Mouse (Mus musculus) midbrain, postnatal 0 days (tissue): ENCODE results near the gene Ldb1. TPM values are rescaled to one million over a fixed set of nuclear protein-coding genes. Genes with fewer than 3 reads are reported as not detected.

Experiments used
- ATAC-seq: fragments of 200-750 bp; cut with Nextera tagmentation; 2 replicates; pipeline ENCODE4 v1.8.0; 2017; ENCODE audit warnings: moderate number of reproducible peaks, mild to moderate bottlenecking, moderate TSS enrichment, moderate library complexity; ENCODE audit not compliant: low FRiP score
- DNase-seq: peaks from one replicate; pipeline ENCODE4 v3.0.0-alpha.2; 2015; ENCODE audit warnings: low spot score
- H3K27ac ChIP-seq: fragments of 300-500 bp; sonication (generic); 2 replicates; pipeline ENCODE4 v1.5.1; 2014; ENCODE audit warnings: low read depth, mild to moderate bottlenecking, low read length, mixed read lengths
- H3K27me3 ChIP-seq: fragments of 300-500 bp; sonication (generic); 2 replicates; pipeline ENCODE4 v1.6.1; 2014; ENCODE audit warnings: low read length, control low read depth, mixed read lengths; ENCODE audit not compliant: insufficient read depth
- H3K36me3 ChIP-seq: fragments of 300-500 bp; sonication (generic); 2 replicates; pipeline ENCODE4 v1.6.1; 2014; ENCODE audit warnings: low read length, control low read depth, mixed read lengths; ENCODE audit not compliant: insufficient read depth
- H3K4me1 ChIP-seq: fragments of 300-500 bp; sonication (generic); 2 replicates; pipeline ENCODE4 v1.6.1; 2014; ENCODE audit warnings: mild to moderate bottlenecking, control low read depth, antibody characterized with exemption, low read length, mixed read lengths; ENCODE audit not compliant: insufficient read depth
- H3K4me2 ChIP-seq: fragments of 300-500 bp; sonication (generic); 2 replicates; pipeline ENCODE4 v1.6.1; 2014; ENCODE audit warnings: low read depth, mild to moderate bottlenecking, low read length, mixed read lengths; ENCODE audit not compliant: poor library complexity, severe bottlenecking
- H3K4me3 ChIP-seq: fragments of 300-500 bp; sonication (generic); 2 replicates; pipeline ENCODE4 v1.5.1; 2014; ENCODE audit warnings: low read depth, mild to moderate bottlenecking, low read length, moderate library complexity
- H3K9ac ChIP-seq: fragments of 300-500 bp; sonication (generic); replicated peaks from 2 replicates; pipeline ENCODE4 v1.6.1; 2014; ENCODE audit warnings: mild to moderate bottlenecking, low read length, moderate library complexity, mixed read lengths; ENCODE audit not compliant: poor library complexity, severe bottlenecking
- H3K9me3 ChIP-seq: fragments of 300-500 bp; sonication (generic); 2 replicates; pipeline ENCODE4 v1.6.1; 2016; ENCODE audit warnings: low read length, control low read depth
- CTCF ChIP-seq: IDR thresholded peaks from 2 replicates; pipeline ENCODE4 v1.5.1; 2016; ENCODE audit warnings: antibody characterized with exemption, mild to moderate bottlenecking
- WGBS: fragments of 180-500 bp; shearing (Covaris S2); extraction: QIAGEN DNeasy Blood & Tissue Kit; methylation state at CpG from one replicate; pipeline ENCODE4 v1.1.7; 2014; 5-methylcytosine and 5-hydroxymethylcytosine counted together
- polyA plus RNA-seq: library from polyadenylated mRNA; unstranded; fragments of >200 nt; fragmentation: Nextera tagmentation; extraction: Ambion mirVana; gene quantifications from 2 replicates; pipeline ENCODE4 v1.2.1, GENCODE M21; 2015
- total RNA-seq: library from RNA; depleted of rRNA; stranded (reverse); fragments of >200 nt; gene quantifications from 2 replicates; pipeline ENCODE4 v1.2.3, GENCODE M21; 2014

Gene Ldb1
- total and polyA plus RNA-seq, 2 experiments from 2014 or later, result 84.5 to 139 TPM

GRCm38 (mm10) chr19:46032731-46033510, 12.1 kb downstream of the Ldb1 start:
- Histone ChIP-seq H3K27ac (no peak overlapping the region), H3K4me1 (peaks cover 13% of the 10 kb centered on the region), H3K4me2 (no peak overlapping the region), H3K9me3 (no peaks in the 10 kb centered on the region), H3K4me3 (no peak overlapping the region), H3K27me3 (no peaks in the 10 kb centered on the region), H3K36me3 (peaks cover 45% of the 10 kb centered on the region), H3K9ac (no peak overlapping the region)
- 83% methylated on average over 26 of the region's 26 CpGs for WGBS
- DNase-seq (no peak), ATAC-seq (no peak)
- TF ChIP-seq CTCF, result no peak

- DNase-seq, result no peak
- 67% methylated on average over 9 of the region's 9 CpGs for WGBS
- no peak for TF ChIP-seq CTCF
- Histone ChIP-seq H3K4me1 (peaks cover 2% of the 10 kb centered on the region), H3K9me3 (no peaks in the 10 kb centered on the region), H3K36me3 (peaks cover 45% of the 10 kb centered on the region), H3K9ac (no peak overlapping the region), H3K27me3 (no peaks in the 10 kb centered on the region), H3K4me3 (no peak overlapping the region), H3K4me2 (no peak overlapping the region), H3K27ac (no peak overlapping the region)
- no peak for ATAC-seq
Observed at GRCm38 (mm10) chr19:46031689-46032432, 13.2 kb downstream of the Ldb1 start.

GRCm38 (mm10) chr19:46030196-46030983, 14.6 kb downstream of the Ldb1 start:
- WGBS, result 94% methylated on average over 10 of the region's 10 CpGs
- no peaks in the 10 kb centered on the region for H3K9me3 ChIP-seq
- H3K36me3 ChIP-seq, result peaks cover 42% of the 10 kb centered on the region

GRCm38 (mm10) chr19:46029652-46030051, 15.4 kb downstream of the Ldb1 start:
- no peak for ATAC-seq
- Histone ChIP-seq H3K4me1 (no peaks in the 10 kb centered on the region), H3K4me2 (no peak overlapping the region), H3K27me3 (no peaks in the 10 kb centered on the region), H3K9me3 (no peaks in the 10 kb centered on the region), H3K9ac (no peak overlapping the region), H3K27ac (no peak overlapping the region), H3K36me3 (peaks cover 35% of the 10 kb centered on the region), H3K4me3 (no peak overlapping the region)
- no peak for DNase-seq
- TF ChIP-seq CTCF, result no peak
- 96% methylated on average over 1 of the region's 1 CpGs for whole genome bisulfite sequencing

More at GRCm38 (mm10) chr19:46030196-46030983, 14.6 kb downstream of the Ldb1 start:
- H3K27ac ChIP-seq, result no peak overlapping the region
- no peak overlapping the region for H3K9ac ChIP-seq
- no peak overlapping the region for H3K4me2 ChIP-seq
- TF ChIP-seq CTCF, result no peak
- no peaks in the 10 kb centered on the region for H3K27me3 ChIP-seq
- DNase-seq (no peak), ATAC-seq (no peak)
- no peaks in the 10 kb centered on the region for H3K4me1 ChIP-seq
- no peak overlapping the region for H3K4me3 ChIP-seq

- Histone ChIP-seq H3K27me3 (no peaks in the 10 kb centered on the region), H3K4me2 (no peak overlapping the region), H3K4me1 (no peaks in the 10 kb centered on the region), H3K4me3 (no peak overlapping the region), H3K36me3 (peaks cover 27% of the 10 kb centered on the region), H3K27ac (no peak overlapping the region), H3K9me3 (no peaks in the 10 kb centered on the region), H3K9ac (no peak overlapping the region)
- peak; percentile 48 for TF ChIP-seq CTCF
- ATAC-seq (no peak), DNase-seq (no peak)
- 78% methylated on average over 11 of the region's 11 CpGs for WGBS
Observed at GRCm38 (mm10) chr19:46028747-46029320, 16.2 kb downstream of the Ldb1 start.
